Mouse (Mus musculus) stomach, postnatal 0 days (tissue): ENCODE results near the gene Appl1.

Experiments
- CTCF ChIP-seq: IDR thresholded peaks from 2 replicates; pipeline ENCODE4 v1.5.1; 2016; ENCODE audit warnings: antibody characterized with exemption, low read depth, mild to moderate bottlenecking, moderate library complexity
- EP300 ChIP-seq: optimal IDR thresholded peaks from 2 replicates; pipeline ENCODE3; 2016; ENCODE audit warnings: antibody characterized with exemption

GRCm38 (mm10) chr14:26899490-26899889 lies 71.5 kb downstream of the Appl1 start:
- TF ChIP-seq CTCF (no peak), EP300 (no peak)
